Mouse (Mus musculus) stomach, postnatal 0 days (tissue): Measurements from ENCODE around the gene Tuba4a. TPM values are rescaled to one million over a fixed set of nuclear protein-coding genes. Genes with fewer than 3 reads are reported as not detected.
A peak's percentile ranks its signal among the peaks of the same experiment; 100 is the strongest.

ENCODE experiments used
- ATAC-seq: fragments of 200-750 bp; cut with Nextera tagmentation; 2 replicates; pipeline ENCODE4 v1.8.0; 2017; ENCODE audit not compliant: low FRiP score, low TSS enrichment
- DNase-seq: peaks from one replicate; pipeline ENCODE4 v3.0.0-alpha.2; 2016; ENCODE audit warnings: low spot score
- H3K27ac ChIP-seq: fragments of 300-500 bp; sonication (generic); replicated peaks from 2 replicates; pipeline ENCODE4 v1.5.1; 2014; ENCODE audit warnings: mild to moderate bottlenecking, control low read depth
- H3K27me3 ChIP-seq: fragments of 300-500 bp; sonication (generic); 2 replicates; pipeline ENCODE4 v1.6.1; 2014; ENCODE audit warnings: low read length; ENCODE audit not compliant: control insufficient read depth, insufficient read depth
- H3K36me3 ChIP-seq: fragments of 300-500 bp; sonication (generic); 2 replicates; pipeline ENCODE4 v1.6.1; 2014; ENCODE audit warnings: low read length, mixed read lengths; ENCODE audit not compliant: control insufficient read depth, insufficient read depth
- H3K4me1 ChIP-seq: fragments of 300-500 bp; sonication (generic); replicated peaks from 2 replicates; pipeline ENCODE4 v1.6.1; 2014; ENCODE audit warnings: antibody characterized with exemption; ENCODE audit not compliant: control insufficient read depth, insufficient read depth
- H3K4me2 ChIP-seq: fragments of 300-500 bp; sonication (generic); replicated peaks from 2 replicates; pipeline ENCODE4 v1.6.1; 2014; ENCODE audit warnings: low read depth, mild to moderate bottlenecking, control low read depth, moderate library complexity
- H3K4me3 ChIP-seq: fragments of 300-500 bp; sonication (generic); 2 replicates; pipeline ENCODE4 v1.5.1; 2014; ENCODE audit warnings: low read depth, low read length, control low read depth
- H3K9ac ChIP-seq: fragments of 300-500 bp; sonication (generic); 2 replicates; pipeline ENCODE4 v1.6.1; 2014; ENCODE audit warnings: mild to moderate bottlenecking, low read length, control low read depth, mixed read lengths
- H3K9me3 ChIP-seq: fragments of 300-500 bp; sonication (generic); 2 replicates; pipeline ENCODE4 v1.6.1; 2016; ENCODE audit warnings: low read length; ENCODE audit not compliant: control insufficient read depth
- CTCF ChIP-seq: IDR thresholded peaks from 2 replicates; pipeline ENCODE4 v1.5.1; 2016; ENCODE audit warnings: antibody characterized with exemption, low read depth, mild to moderate bottlenecking, moderate library complexity
- EP300 ChIP-seq: optimal IDR thresholded peaks from 2 replicates; pipeline ENCODE3; 2016; ENCODE audit warnings: antibody characterized with exemption
- WGBS: fragments of 180-500 bp; shearing (Covaris S2); extraction: QIAGEN DNeasy Blood & Tissue Kit; methylation state at CpG from one replicate; pipeline ENCODE4 v1.1.7; 2014; 5-methylcytosine and 5-hydroxymethylcytosine counted together
- polyA plus RNA-seq: library from polyadenylated mRNA; unstranded; fragments of >200 nt; fragmentation: Nextera tagmentation; extraction: Ambion mirVana; gene quantifications from 2 replicates; pipeline ENCODE4 v1.2.1, GENCODE M21; 2015

Gene Tuba4a
- polyA plus RNA-seq, 1 experiment from 2014 or later, result 314 TPM

DNA sequence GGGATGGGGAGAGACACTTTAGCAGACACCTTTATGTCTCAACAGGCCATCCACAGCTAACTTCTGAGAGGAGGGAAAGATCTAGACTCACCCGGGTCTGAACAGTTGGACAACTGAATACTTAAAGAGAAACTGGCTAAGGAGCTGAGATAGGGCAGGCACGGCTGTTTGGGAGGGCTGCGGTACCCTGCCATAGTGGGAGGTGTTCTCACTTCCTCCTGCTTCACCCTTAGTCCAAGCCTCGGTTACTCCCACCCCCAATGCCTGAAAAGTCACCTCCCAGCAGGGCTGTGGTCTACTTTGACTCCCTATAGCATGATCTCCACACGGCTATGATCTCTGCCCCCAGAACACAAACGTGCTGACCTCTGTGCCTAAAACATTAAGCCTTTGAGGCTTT, 3.9 kb upstream of the Tuba4a start:
- DNase-seq (no peak), ATAC-seq (no peak)
- H3K4me2 ChIP-seq, result no peak overlapping the region
- H3K4me1 ChIP-seq, result no peaks in the 10 kb centered on the region
- no peak for TF ChIP-seq EP300
- no peak for TF ChIP-seq CTCF
- no peaks in the 10 kb centered on the region for H3K27me3 ChIP-seq
- no peak overlapping the region for H3K4me3 ChIP-seq
- no peak overlapping the region for H3K9ac ChIP-seq
- no peaks in the 10 kb centered on the region for H3K36me3 ChIP-seq
- H3K27ac ChIP-seq, result no peak overlapping the region
- WGBS, result 57% methylated on average over 6 of the region's 6 CpGs
- H3K9me3 ChIP-seq, result no peaks in the 10 kb centered on the region

GRCm38 (mm10) chr1:75222926-75223325, 3.3 kb upstream of the Tuba4a start:
- no peak overlapping the region for H3K4me2 ChIP-seq
- no peaks in the 10 kb centered on the region for H3K4me1 ChIP-seq
- DNase-seq (no peak), ATAC-seq (no peak)
- TF ChIP-seq CTCF (no peak), EP300 (no peak)
- no peaks in the 10 kb centered on the region for H3K9me3 ChIP-seq
- no peak overlapping the region for H3K27ac ChIP-seq
- H3K9ac ChIP-seq, result no peak overlapping the region
- no peaks in the 10 kb centered on the region for H3K27me3 ChIP-seq
- no peak overlapping the region for H3K4me3 ChIP-seq
- 78% methylated on average over 6 of the region's 6 CpGs for WGBS
- no peaks in the 10 kb centered on the region for H3K36me3 ChIP-seq

- Histone ChIP-seq H3K4me2 (no peak overlapping the region), H3K27ac (no peak overlapping the region), H3K4me3 (no peak overlapping the region), H3K27me3 (no peaks in the 10 kb centered on the region), H3K9me3 (no peaks in the 10 kb centered on the region), H3K9ac (no peak overlapping the region), H3K36me3 (no peaks in the 10 kb centered on the region), H3K4me1 (0 out of 2 replicates have a peak, but pooled peaks cover 2% of the 10 kb centered on the region)
- TF ChIP-seq CTCF (no peak), EP300 (no peak)
- no peak for ATAC-seq
- no peak for DNase-seq
- WGBS, result 67% methylated on average over 3 of the region's 3 CpGs
These were observed 1.9 kb upstream of the Tuba4a start for GRCm38 (mm10) chr1:75221538-75221937.

DNA sequence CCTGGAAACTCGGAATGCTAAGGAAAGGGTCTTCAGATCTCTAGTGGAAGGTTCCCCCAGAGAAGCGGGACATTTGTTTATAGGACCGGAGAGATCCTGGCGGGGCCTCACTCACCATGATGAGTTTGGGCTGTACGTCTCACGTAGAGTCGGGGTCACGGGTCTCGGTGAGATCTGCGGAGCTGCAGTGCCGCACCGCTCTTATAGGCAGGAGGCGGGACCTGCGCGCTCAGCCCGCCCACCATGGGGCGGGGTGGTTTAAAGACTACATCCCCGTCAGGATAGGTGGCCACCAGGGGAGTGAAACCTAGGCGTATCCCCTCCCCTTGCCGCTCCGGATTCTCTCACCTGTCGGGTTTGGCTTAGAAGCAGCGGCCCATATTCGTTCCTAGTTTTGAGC, 587 bp downstream of the Tuba4a start:
- Histone ChIP-seq H3K9ac (peak overlapping the region; percentile 69), H3K4me1 (0 out of 2 replicates have a peak, but pooled peaks cover 2% of the 10 kb centered on the region), H3K4me2 (peak overlapping the region; percentile 98), H3K36me3 (0 out of 2 replicates have a peak, but pooled peaks cover 3% of the 10 kb centered on the region), H3K9me3 (no peaks in the 10 kb centered on the region), H3K27me3 (no peaks in the 10 kb centered on the region), H3K4me3 (peak overlapping the region; percentile 52), H3K27ac (peak overlapping the region; percentile 83)
- DNase-seq (peak; percentile 95), ATAC-seq (peak; percentile 86)
- 0% methylated on average over 24 of the region's 24 CpGs for WGBS
- TF ChIP-seq EP300, result no peak
- TF ChIP-seq CTCF, result no peak; the same call in 1 of the 2 replicates

DNA sequence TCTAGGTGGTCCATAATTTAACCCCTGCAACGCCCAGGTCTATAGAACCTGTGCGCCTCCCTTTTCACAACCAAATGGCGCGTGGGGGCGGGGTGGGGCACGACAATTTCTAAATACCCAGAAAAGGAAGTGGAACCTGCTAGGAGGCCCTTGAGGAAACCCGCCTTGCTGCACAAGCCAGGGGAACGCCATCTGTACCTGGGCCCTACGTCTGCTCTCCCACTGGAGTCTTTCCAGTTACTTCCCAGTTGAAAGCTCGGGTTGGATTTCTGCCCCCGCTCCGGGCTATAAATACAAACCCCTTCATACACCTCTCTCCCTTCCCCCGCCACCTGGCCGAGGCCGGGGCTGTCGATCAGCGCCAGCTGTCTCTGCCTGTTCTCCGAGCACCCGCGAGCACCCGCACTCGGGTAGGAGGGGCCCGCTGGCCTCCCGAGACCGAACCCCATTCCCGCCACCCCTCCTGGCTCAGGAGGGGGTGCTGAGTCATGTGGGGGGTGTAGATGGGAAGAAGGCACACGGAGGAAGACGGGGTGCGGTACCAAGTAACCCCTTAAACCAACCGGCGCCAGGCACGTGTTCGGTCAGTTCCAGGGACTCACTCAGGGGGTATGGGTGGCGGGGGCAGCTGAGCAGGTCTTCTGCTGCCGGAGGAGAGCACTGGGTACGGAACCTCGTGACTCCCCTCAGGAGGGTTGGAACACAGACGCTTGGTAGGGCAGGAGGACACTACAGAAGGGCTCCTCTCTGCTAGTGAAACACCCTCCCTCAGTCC, 1.3 kb downstream of the Tuba4a start:
- Histone ChIP-seq H3K36me3 (0 out of 2 replicates have a peak, but pooled peaks cover 6% of the 10 kb centered on the region), H3K9me3 (no peaks in the 10 kb centered on the region), H3K9ac (peak overlapping the region; percentile 69), H3K4me3 (peak overlapping the region; percentile 52), H3K27me3 (no peaks in the 10 kb centered on the region), H3K4me1 (0 out of 2 replicates have a peak, but pooled peaks cover 2% of the 10 kb centered on the region), H3K27ac (peak overlapping the region; percentile 83), H3K4me2 (peak overlapping the region; percentile 98)
- WGBS, result under 1% methylated on average over 38 of the region's 38 CpGs
- TF ChIP-seq CTCF (no peak), EP300 (peak; percentile 27)
- ATAC-seq (peak; percentile 18), DNase-seq (peak; percentile 76)

DNA sequence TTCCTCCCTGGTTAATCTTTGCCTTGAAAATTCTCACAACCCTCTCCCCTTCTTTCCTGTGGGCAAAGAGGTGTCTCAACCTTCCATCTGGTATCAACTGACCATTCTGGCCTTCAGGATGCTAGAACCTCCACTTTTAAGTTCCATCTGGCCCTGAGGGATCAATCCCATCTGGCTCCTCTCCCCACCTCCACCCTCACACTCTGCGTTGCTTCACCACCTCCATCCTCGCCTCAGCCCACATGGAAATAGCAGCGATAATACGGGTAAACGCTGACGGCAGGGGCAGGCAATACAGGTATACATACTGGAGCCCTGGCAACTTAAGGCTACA, 1.8 kb downstream of the Tuba4a start:
- H3K4me2 ChIP-seq, result peak overlapping the region; percentile 98
- H3K4me3 ChIP-seq, result peak overlapping the region; percentile 52
- TF ChIP-seq CTCF (no peak), EP300 (no peak)
- H3K4me1 ChIP-seq, result 0 out of 2 replicates have a peak, but pooled peaks cover 2% of the 10 kb centered on the region
- peak overlapping the region; percentile 83 for H3K27ac ChIP-seq
- no peaks in the 10 kb centered on the region for H3K27me3 ChIP-seq
- no peaks in the 10 kb centered on the region for H3K9me3 ChIP-seq
- WGBS, result 3% methylated on average over 6 of the region's 6 CpGs
- 0 out of 2 replicates have a peak, but pooled peaks cover 6% of the 10 kb centered on the region for H3K36me3 ChIP-seq
- DNase-seq (no peak), ATAC-seq (no peak)
- H3K9ac ChIP-seq, result peak overlapping the region; percentile 69; the same call in 1 of the 2 replicates
